Mouse (Mus musculus) forebrain, embryonic 11.5 days (tissue): ENCODE data around the gene Gm21992. TPM values are rescaled to one million over a fixed set of nuclear protein-coding genes. Genes with fewer than 3 reads are reported as not detected.
A peak's percentile ranks its signal among the peaks of the same experiment; 100 is the strongest.

ENCODE experiments used
- ATAC-seq: fragments of 200-750 bp; cut with Nextera tagmentation; replicated peaks from 2 replicates; pipeline ENCODE4 v1.8.0; 2017; ENCODE audit warnings: moderate TSS enrichment; ENCODE audit not compliant: low FRiP score
- DNase-seq: peaks from one replicate; pipeline ENCODE4 v3.0.0-alpha.2; 2017; ENCODE audit warnings: low spot score
- H3K27ac ChIP-seq: fragments of 300-500 bp; sonication (generic); 2 replicates; pipeline ENCODE4 v1.5.1; 2014; ENCODE audit warnings: low read depth, low read length
- H3K27me3 ChIP-seq: fragments of 300-500 bp; sonication (generic); 2 replicates; pipeline ENCODE4 v1.6.1; 2014; ENCODE audit warnings: mild to moderate bottlenecking, low read length, mixed read lengths; ENCODE audit not compliant: control insufficient read depth, insufficient read depth
- H3K36me3 ChIP-seq: fragments of 300-500 bp; sonication (generic); 2 replicates; pipeline ENCODE4 v1.6.1; 2014; ENCODE audit warnings: mild to moderate bottlenecking, low read length, moderate library complexity, mixed read lengths; ENCODE audit not compliant: control insufficient read depth, insufficient read depth
- H3K4me1 ChIP-seq: fragments of 300-500 bp; sonication (generic); replicated peaks from 2 replicates; pipeline ENCODE4 v1.6.1; 2014; ENCODE audit warnings: low read length, mixed read lengths; ENCODE audit not compliant: control insufficient read depth, insufficient read depth
- H3K4me2 ChIP-seq: fragments of 300-500 bp; sonication (generic); 2 replicates; pipeline ENCODE4 v1.6.1; 2014; ENCODE audit warnings: low read depth, mild to moderate bottlenecking, low read length, moderate library complexity, mixed read lengths; ENCODE audit not compliant: severe bottlenecking
- H3K4me3 ChIP-seq: fragments of 300-500 bp; sonication (generic); 2 replicates; pipeline ENCODE4 v1.5.1; 2014; ENCODE audit warnings: low read depth, low read length
- H3K9ac ChIP-seq: fragments of 300-500 bp; sonication (generic); 2 replicates; pipeline ENCODE4 v1.6.1; 2014; ENCODE audit warnings: low read length
- H3K9me3 ChIP-seq: fragments of 300-500 bp; sonication (generic); 2 replicates; pipeline ENCODE4 v1.6.1; 2016; ENCODE audit warnings: low read length, mixed read lengths; ENCODE audit not compliant: control insufficient read depth
- WGBS: fragments of 180-500 bp; shearing (Covaris S2); extraction: QIAGEN DNeasy Blood & Tissue Kit; methylation state at CpG from one replicate; pipeline ENCODE4 v1.1.7; 2014; 5-methylcytosine and 5-hydroxymethylcytosine counted together
- polyA plus RNA-seq: library from polyadenylated mRNA; unstranded; fragments of >200 nt; fragmentation: Nextera tagmentation; extraction: Ambion mirVana; gene quantifications from 2 replicates; pipeline ENCODE4 v1.2.1, GENCODE M21; 2014

Gm21992 gene
- polyA plus RNA-seq, 1 experiment from 2014 or later = 31.9 TPM

DNA sequence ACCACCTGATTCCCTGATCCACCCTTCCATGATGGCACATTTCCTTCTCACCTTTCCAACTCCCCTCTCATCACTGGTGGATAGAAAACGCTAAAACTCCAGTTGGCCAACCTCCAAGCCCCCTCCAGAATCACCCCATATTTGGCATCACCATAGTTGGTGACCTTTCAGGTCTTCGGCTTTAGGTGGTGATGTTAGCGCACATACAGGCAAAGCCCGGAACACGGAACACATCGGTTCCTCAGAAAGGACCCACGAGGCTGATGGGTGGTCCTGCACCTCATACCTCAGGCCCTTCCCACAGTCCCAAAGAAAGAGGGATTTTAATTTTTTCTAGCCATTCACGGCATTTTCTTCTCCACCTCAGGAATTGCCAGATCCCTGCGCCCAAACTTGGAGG, 113.7 kb downstream of the Gm21992 start:
- Histone ChIP-seq H3K36me3 (no peaks in the 10 kb centered on the region), H3K27ac (no peak overlapping the region), H3K4me3 (peak overlapping the region; percentile 53), H3K9ac (peak overlapping the region; percentile 74; the same call in 1 of the 2 replicates), H3K4me2 (peak overlapping the region; percentile 88), H3K4me1 (peaks cover 4% of the 10 kb centered on the region; the same call in 1 of the 2 replicates), H3K27me3 (peaks cover 22% of the 10 kb centered on the region), H3K9me3 (no peaks in the 10 kb centered on the region; the same call in 1 of the 2 replicates)
- WGBS = 81% methylated on average over 9 of the region's 9 CpGs
- DNase-seq = no peak
- no peak for ATAC-seq

- Histone ChIP-seq H3K9ac (no peak overlapping the region), H3K4me3 (no peak overlapping the region), H3K4me1 (peaks cover 4% of the 10 kb centered on the region; the same call in 1 of the 2 replicates), H3K9me3 (no peaks in the 10 kb centered on the region; the same call in 1 of the 2 replicates), H3K36me3 (no peaks in the 10 kb centered on the region), H3K27ac (no peak overlapping the region), H3K4me2 (no peak overlapping the region), H3K27me3 (peaks cover 22% of the 10 kb centered on the region)
- 83% methylated on average over 3 of the region's 3 CpGs for WGBS
- DNase-seq (no peak), ATAC-seq (no peak)
These were observed 114.3 kb downstream of the Gm21992 start for GRCm38 (mm10) chr19:4697121-4697520.

DNA sequence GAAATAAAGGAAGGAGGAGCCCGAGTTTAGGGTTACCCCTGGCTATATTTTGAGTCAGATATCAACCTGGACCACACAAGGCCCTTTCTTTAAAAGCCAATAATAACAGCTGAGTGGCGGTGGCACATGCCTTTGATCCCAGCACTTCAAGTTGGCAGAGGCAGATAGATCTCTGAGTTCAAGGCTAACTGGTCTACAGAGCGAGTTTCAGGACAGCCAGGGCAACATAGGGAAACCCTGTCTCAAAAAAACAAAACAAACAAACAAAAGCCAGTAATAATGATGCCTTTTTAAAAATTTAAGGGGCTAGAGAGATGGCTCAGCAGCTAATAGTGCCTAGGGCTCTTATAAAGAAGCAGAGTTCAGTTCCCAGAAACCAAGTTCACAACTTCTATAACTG, 117.1 kb downstream of the Gm21992 start:
- no peak for ATAC-seq
- Histone ChIP-seq H3K4me1 (peaks cover 4% of the 10 kb centered on the region; the same call in 1 of the 2 replicates), H3K9ac (no peak overlapping the region), H3K4me2 (no peak overlapping the region), H3K4me3 (no peak overlapping the region), H3K36me3 (no peaks in the 10 kb centered on the region), H3K27ac (no peak overlapping the region), H3K27me3 (peaks cover 19% of the 10 kb centered on the region), H3K9me3 (no peaks in the 10 kb centered on the region; the same call in 1 of the 2 replicates)
- no peak for DNase-seq
- WGBS = 74% methylated on average over 3 of the region's 3 CpGs

Other genes starting within 250 kb of the Gm21992 start
- 8.5 and 12.0 TPM in 2 replicates for gene Lrfn4, start 195.9 kb downstream of the Gm21992 start, polyA plus RNA-seq
- 60.1 and 67.2 TPM in 2 replicates for gene Rce1, start 186.0 kb downstream of the Gm21992 start, polyA plus RNA-seq
- 4.6 and 4.9 TPM in 2 replicates for gene Gm960, start 112.9 kb downstream of the Gm21992 start, polyA plus RNA-seq
- 15.2 and 16.7 TPM in 2 replicates for gene Sptbn2, start 100.4 kb downstream of the Gm21992 start, polyA plus RNA-seq
- gene Rbm4b, start 55.1 kb downstream of the Gm21992 start, polyA plus RNA-seq = 136 and 139 TPM in 2 replicates
- gene Rbm4, start 17.7 kb downstream of the Gm21992 start, polyA plus RNA-seq = 100 and 110 TPM in 2 replicates
- 139 and 144 TPM in 2 replicates for gene Rbm14, start within 50 bp of the Gm21992 start, polyA plus RNA-seq
- 36.4 and 37.9 TPM in 2 replicates for gene Ccs, start 27.7 kb upstream of the Gm21992 start, polyA plus RNA-seq
- gene Ccdc87, start 27.8 kb upstream of the Gm21992 start, polyA plus RNA-seq = 0.11 and 0.17 TPM in 2 replicates
- 20.2 and 27.6 TPM in 2 replicates for gene Ctsf, start 43.5 kb upstream of the Gm21992 start, polyA plus RNA-seq
- 1.8 and 2.2 TPM in 2 replicates for gene Actn3, start 66.3 kb upstream of the Gm21992 start, polyA plus RNA-seq
- gene Zdhhc24, start 67.1 kb upstream of the Gm21992 start, polyA plus RNA-seq = 12.3 and 15.7 TPM in 2 replicates
- gene Bbs1, start 95.0 kb upstream of the Gm21992 start, polyA plus RNA-seq = 8.7 and 13.9 TPM in 2 replicates
- 152 and 172 TPM in 2 replicates for gene Dpp3, start 116.7 kb upstream of the Gm21992 start, polyA plus RNA-seq
- 2.1 and 2.5 TPM in 2 replicates for gene Peli3, start 131.5 kb upstream of the Gm21992 start, polyA plus RNA-seq
- gene Mrpl11, start 150.5 kb upstream of the Gm21992 start, polyA plus RNA-seq = 136 and 145 TPM in 2 replicates
- gene Npas4, start 178.7 kb upstream of the Gm21992 start, polyA plus RNA-seq = not detected in 2 replicates
- 5.5 and 8.3 TPM in 2 replicates for gene Slc29a2, start 212.2 kb upstream of the Gm21992 start, polyA plus RNA-seq
- 35.2 and 40.4 TPM in 2 replicates for gene B4gat1, start 227.2 kb upstream of the Gm21992 start, polyA plus RNA-seq
- gene AC124502.3, start 227.3 kb upstream of the Gm21992 start, polyA plus RNA-seq = 4.0 and 4.2 TPM in 2 replicates
- 58.4 and 62.6 TPM in 2 replicates for gene Brms1, start 229.7 kb upstream of the Gm21992 start, polyA plus RNA-seq
- gene Rin1, start 238.9 kb upstream of the Gm21992 start, polyA plus RNA-seq = 2.0 TPM in 2 replicates